Mouse (Mus musculus): Measurements from ENCODE around the gene Ranbp17.
"Not testable (repeated sequence)": the region's sequence is repeated elsewhere in the genome, so short reads cannot be mapped to it uniquely, and the experiment has no call there.

Ranbp17 gene

DNA sequence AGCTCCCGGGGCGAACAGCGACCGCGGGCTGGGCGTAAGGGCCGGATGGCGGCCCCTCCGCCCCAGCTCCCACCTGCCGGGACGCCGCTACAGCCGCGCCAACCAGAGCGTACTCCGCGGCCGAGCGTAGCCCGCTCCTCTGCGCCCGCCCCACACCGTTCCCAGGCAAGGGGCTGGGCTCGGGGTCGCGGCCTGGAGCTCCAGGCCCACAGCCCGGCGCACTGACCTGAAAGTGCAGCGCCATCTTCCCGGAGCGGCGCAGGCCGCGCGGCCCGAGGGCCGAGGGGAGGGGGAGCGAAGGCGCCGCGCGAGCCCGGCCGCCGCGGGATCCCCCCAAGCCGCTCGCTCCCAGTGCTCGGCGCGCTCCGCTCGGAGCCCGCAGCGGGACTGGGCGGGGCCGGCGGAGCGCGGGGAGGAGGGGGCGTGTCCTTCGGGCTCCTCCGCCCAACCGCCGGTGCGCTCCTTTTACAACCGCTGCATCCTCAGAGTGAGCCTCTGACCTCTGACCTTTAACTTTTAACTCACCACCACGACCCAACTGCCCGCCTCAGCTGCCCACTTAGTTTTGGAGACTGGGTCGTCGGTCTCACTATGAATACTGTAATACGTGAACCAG, at the start of gene Ranbp17:
Gene Ranbp17 (minus strand): TSS at position 371 of the 616 bp plus-strand sequence.
- DNase-seq (ENCODE audit: low read depth) = peak; percentile 46

DNA sequence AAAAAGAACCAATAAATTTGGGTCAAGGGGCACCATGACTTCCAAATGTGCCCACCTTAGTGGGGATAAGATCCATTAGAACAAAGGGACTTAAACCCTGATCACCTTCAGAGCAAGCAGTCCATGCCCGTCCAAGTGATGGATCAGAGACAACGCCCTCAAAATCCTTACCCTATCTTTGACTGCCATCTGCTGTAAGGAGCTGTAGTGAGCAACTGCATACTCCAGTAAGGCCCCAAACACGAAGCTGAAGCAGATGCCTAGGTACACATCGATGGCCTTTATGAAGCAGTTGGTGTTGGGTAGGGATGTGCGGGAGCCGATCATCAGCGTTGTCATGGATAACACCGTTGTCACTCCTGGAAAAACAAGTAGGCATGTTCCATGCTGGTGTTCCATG, 40.6 kb upstream of the Ranbp17 start:
- DNase-seq (ENCODE audit: low read depth) = peak; percentile 5

GRCm38 (mm10) chr11:33550861-33551560, 37.5 kb upstream of the Ranbp17 start:
- DNase-seq (ENCODE audit: low read depth) = no peak

DNA sequence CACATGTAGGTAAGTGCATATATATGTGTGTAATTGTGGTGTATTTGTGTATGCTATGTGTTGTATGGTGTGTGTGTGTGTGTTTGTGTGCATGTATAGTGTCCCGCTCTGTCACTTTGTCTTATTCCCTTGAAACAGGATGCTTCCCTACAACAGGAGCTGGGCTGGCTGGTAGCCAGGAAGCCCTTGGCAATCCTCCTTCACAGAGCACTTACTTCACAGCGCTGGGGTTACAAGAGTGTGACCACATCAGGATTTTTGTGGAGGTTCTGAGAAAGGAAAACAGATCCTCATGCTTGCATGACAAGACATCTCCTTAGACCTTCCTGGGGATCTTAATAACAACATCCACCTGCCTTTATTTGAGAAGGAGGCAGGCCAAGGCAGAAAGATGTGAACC, 33.8 kb upstream of the Ranbp17 start:
- DNase-seq (ENCODE audit: low read depth) = no peak

DNA sequence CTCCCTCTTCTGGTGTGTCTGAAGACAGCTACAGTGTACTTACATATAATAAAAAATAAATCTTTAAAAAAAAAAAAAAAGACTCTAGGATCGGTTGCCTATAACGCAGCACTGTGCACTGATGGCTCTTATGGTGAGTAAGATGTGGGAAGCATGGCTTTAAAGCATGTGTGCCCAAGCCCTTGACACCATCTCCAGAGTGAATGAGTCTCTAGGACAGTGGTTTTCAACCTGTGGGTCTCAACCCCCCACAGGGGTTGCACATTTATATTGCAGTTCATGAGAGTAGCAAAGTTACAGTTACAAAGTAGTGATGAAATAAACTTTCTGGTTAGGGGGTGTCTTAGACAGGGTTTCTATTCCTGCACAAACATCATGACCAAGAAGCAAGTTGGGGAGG, 31.4 kb upstream of the Ranbp17 start:
- DNase-seq (ENCODE audit: low read depth) = no peak

GRCm38 (mm10) chr11:33544121-33544520, 30.6 kb upstream of the Ranbp17 start:
- DNase-seq (ENCODE audit: low read depth) = no peak

GRCm38 (mm10) chr11:33537390-33538125, 24.0 kb upstream of the Ranbp17 start:
- no peak for DNase-seq (ENCODE audit: low read depth)

GRCm38 (mm10) chr11:33536636-33537035, 23.1 kb upstream of the Ranbp17 start:
- DNase-seq (ENCODE audit: low read depth) = no peak

- DNase-seq (ENCODE audit: low read depth) = no peak
These were observed 21.0 kb upstream of the Ranbp17 start for GRCm38 (mm10) chr11:33534541-33534940.

- DNase-seq (ENCODE audit: low read depth) = no peak
These were observed 20.0 kb upstream of the Ranbp17 start for GRCm38 (mm10) chr11:33533577-33533976.

- no peak for DNase-seq (ENCODE audit: low read depth)
These were observed 16.0 kb upstream of the Ranbp17 start for GRCm38 (mm10) chr11:33529576-33529975.

- DNase-seq (ENCODE audit: low read depth) = peak; percentile 78
These were observed 631 bp downstream of the Ranbp17 start for GRCm38 (mm10) chr11:33512854-33513375.

GRCm38 (mm10) chr11:33509401-33509800, 4.1 kb downstream of the Ranbp17 start:
- no peak for DNase-seq (ENCODE audit: low read depth)

DNA sequence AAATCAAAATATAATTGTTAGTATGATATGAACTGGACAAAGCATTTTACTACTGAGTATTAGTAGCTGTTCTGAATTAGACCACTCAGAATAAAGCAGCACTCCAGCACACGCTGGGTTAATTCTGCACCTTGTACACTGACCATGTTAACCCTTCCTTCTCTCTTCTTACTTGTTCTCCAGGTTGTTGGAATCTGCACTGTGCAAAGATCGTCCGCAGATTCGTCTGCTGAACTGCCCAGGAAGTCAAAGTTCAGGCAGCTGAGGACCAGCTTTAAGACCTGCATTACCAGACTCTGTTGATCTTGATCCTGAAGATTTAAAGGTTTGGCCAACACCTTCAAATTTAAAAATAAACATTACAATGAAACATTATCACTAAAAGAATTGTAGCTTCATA, 27.8 kb downstream of the Ranbp17 start:
- no peak for DNase-seq (ENCODE audit: low read depth)

DNA sequence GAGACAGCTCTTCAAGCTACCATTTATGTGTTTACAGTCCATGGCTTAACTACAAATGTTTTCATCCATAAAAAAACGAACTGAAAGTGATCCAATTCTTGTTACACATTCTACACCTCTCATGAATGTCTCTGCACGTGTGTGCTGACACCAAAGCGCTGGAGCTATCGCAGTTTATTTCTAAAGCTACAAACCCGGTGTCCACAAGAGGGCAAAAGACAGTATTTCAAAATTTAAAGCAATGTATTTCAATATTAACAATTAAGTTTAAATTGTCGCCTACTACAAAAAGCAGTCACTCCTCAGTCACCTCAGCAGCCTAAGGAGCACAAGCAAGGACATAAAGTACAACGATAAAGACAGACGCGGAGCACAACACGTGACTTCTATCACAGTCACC, 33.1 kb downstream of the Ranbp17 start:
- DNase-seq (ENCODE audit: low read depth) = no peak

- peak; percentile 51 for DNase-seq (ENCODE audit: low read depth)
These were observed 34.3 kb downstream of the Ranbp17 start for GRCm38 (mm10) chr11:33479209-33479608.

GRCm38 (mm10) chr11:33476634-33477033, 36.9 kb downstream of the Ranbp17 start:
- DNase-seq (ENCODE audit: low read depth) = no peak

DNA sequence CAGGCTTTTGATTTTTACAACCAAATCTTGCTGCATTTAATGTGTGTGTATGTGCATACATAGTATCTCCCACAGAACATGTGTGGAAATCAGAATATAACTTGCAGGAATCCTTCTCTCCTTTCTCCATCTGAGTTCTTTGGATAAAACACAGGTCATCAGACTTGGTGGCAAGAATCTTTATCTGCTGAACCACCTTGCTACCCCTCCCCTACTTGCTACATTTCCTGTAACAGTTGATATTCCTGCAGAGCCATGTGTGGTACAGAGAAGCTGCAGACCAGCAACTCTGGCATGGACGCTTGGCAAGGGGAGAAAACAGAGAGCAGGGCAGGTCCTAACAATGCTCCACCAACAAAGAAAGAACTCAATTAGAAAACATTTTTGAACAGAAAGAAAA, 52.4 kb downstream of the Ranbp17 start:
- DNase-seq (ENCODE audit: low read depth) = peak; percentile 53

GRCm38 (mm10) chr11:33454069-33454468, 59.5 kb downstream of the Ranbp17 start:
- DNase-seq (ENCODE audit: low read depth) = no peak

DNA sequence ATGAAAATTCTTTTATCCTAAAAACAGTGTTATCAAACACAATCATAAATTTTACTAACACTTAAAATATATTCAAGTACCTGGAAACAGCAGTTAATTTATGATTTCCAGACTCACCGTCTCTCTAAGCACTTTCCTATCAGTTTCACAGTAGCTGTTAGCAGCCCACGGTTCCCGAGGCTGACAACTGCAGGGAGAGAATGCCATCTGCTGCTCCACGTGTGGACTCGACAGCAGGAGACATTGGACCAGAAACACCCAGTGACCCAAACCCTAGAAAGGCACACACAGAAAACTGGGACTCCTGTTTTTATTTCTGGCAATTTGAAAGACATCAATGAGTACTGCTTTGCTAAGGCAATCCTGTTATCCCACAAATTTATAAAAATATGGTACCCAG, 79.7 kb downstream of the Ranbp17 start:
- no peak for DNase-seq (ENCODE audit: low read depth)

- not testable (repeated sequence) for DNase-seq (ENCODE audit: low read depth)
These were observed 85.3 kb downstream of the Ranbp17 start for GRCm38 (mm10) chr11:33428238-33428637.

DNA sequence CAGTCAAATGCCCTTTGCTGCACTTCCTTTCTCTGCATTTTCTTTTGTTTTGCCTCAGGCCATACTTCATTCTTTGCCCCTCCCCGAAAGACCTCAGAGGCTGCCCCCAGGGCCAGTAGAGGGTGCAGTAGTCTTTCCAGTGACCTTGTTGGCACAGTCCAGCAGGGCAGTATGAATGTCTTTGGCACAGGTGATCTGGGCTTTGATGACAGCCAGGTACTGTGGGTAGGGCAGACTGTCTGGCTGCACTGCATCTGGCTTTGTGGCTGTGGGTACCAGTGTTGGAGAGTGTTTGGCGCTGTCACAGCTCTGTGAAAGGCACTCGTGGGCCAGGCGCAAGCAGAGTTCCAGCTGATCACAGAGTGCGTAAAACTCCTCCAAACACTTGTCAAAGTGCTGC, 85.8 kb downstream of the Ranbp17 start:
- DNase-seq (ENCODE audit: low read depth) = not testable (repeated sequence)

DNA sequence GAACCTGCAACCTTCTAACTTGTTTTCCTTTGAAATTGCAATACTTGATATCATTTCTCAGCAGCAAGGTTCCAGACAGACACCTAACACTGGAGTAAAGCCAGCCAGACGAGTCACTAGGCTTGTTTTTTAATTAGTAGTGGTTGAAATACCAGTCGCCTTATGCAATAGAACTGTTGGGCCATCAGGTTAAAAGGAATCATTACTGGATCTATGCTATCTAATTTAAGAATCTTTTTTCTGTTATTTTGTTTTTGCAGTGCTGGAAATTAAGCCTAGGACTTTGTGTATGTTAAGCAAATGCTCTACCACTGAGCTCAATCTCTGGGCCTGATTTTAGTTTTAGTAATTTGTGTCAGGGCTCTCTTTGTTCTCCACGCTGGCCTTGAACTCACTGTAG, 91.3 kb downstream of the Ranbp17 start:
- DNase-seq (ENCODE audit: low read depth) = no peak
